Mouse (Mus musculus) bone marrow macrophage, adult 2 months (primary cell): Measurements from ENCODE around the gene Tmem189. TPM values are rescaled to one million over a fixed set of nuclear protein-coding genes. Genes with fewer than 3 reads are reported as not detected.

Experiments used
- H3K27ac ChIP-seq: 2 replicates; pipeline ENCODE4 v1.5.1; 2012; ENCODE audit warnings: low read depth, low read length; ENCODE audit not compliant: insufficient read depth
- H3K4me1 ChIP-seq: 2 replicates; pipeline ENCODE4 v1.6.1; 2012; ENCODE audit warnings: low read length; ENCODE audit not compliant: control insufficient read depth, insufficient read depth
- H3K4me3 ChIP-seq: 2 replicates; pipeline ENCODE4 v1.5.1; 2012; ENCODE audit warnings: mild to moderate bottlenecking, low read length, moderate library complexity; ENCODE audit not compliant: insufficient read depth
- CTCF ChIP-seq: IDR thresholded peaks from 2 replicates; pipeline ENCODE4 v1.5.1; 2012; ENCODE audit warnings: low read depth, mild to moderate bottlenecking, low read length, moderate library complexity
- POLR2A ChIP-seq: IDR thresholded peaks from 2 replicates; pipeline ENCODE4 v1.6.1; 2012; ENCODE audit warnings: mild to moderate bottlenecking, low read depth, low read length, borderline replicate concordance
- polyA plus RNA-seq: library from polyadenylated mRNA; stranded (reverse); fragments of >200 nt; gene quantifications from 2 replicates; pipeline ENCODE4 v1.2.4, GENCODE M21; 2012; ENCODE audit not compliant: missing spikeins, insufficient read depth, insufficient read length

Gene Tmem189
- polyA plus RNA-seq, 1 experiment, result 138 TPM

DNA sequence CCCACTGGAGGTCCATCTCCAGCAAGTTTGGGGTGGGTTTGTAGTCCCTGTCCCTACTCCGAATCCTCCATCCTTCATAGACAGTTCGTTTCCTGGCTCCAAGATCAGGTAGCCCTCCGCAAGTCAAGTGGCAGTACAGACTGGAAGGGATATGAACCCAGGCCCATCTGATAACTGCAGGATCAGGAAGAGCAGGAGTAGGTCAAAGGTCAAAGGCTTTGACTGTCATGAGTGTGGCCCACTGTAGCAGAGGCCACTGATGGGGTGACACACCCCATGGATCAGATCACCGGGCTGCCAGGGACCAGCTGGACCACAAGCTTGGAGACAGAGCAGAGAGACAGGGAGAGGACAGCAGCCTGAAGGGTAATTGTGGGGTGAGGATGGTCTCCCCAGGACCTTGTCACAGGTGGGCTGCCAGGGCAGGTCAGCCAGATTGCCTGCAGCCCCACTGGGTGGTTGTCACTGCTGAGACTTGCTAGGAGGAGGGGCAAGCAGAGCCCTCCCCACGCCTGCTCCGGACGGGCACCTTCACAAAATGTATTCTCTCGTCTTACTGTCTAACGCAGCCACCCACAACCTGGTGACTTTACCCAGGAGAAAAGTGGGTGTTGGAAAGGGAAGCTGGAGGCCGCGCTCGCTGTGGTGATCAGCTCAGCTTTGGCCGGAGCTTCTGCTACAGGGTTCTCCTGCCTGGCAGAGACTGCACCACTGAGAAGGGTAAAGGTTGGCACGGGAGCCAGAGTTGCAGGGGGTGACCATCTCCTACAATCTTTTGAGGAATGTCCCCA is 2.4 kb upstream of the Tmem189 start:
- peaks cover 15% of the 10 kb centered on the region for H3K4me1 ChIP-seq
- H3K27ac ChIP-seq, result peak overlapping the region; percentile 95
- peak overlapping the region; percentile 96 for H3K4me3 ChIP-seq
- no peak for TF ChIP-seq POLR2A
- no peak for TF ChIP-seq CTCF

DNA sequence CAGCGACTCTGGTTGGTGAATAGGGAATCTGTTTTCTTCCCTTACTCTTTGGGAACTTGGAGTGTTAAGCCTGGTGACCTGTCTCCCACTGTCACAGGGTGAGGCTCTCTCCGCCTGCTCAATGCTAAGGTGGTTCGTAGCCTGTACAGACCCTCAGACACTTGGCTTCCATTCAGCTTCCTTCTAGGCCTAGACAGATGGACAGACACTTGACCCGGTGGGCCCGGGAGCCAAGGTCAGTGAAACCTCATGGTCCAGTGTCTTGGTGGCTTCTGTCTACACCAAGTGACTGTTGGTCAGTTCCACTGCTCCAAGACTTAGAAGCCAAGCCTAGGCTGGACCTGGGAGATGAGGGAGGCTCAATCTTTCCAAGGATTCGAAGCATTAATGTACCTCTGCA is 1.8 kb upstream of the Tmem189 start:
- Histone ChIP-seq H3K4me3 (peak overlapping the region; percentile 96), H3K27ac (peak overlapping the region; percentile 95), H3K4me1 (peaks cover 20% of the 10 kb centered on the region)
- TF ChIP-seq CTCF (no peak), POLR2A (no peak)

DNA sequence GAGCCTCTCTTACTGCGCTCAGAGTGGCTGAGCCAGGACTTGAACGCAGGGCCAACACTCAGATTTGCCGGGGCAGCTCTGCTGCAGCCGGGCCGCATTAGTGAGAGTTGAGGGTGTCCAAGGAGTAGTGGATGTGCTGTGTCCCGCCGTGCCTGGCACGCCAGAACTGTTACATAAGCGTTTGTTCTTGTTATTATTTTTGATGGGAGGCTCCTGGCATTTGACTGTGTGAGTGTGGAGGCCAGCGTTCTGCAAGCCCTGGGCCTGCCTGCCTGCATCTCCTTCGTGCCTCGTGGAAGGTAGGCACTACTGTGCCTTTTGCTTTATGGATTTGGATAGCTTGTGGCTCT is 1.3 kb upstream of the Tmem189 start:
- TF ChIP-seq POLR2A (no peak), CTCF (no peak)
- peak overlapping the region; percentile 95 for H3K27ac ChIP-seq
- peaks cover 23% of the 10 kb centered on the region for H3K4me1 ChIP-seq
- peak overlapping the region; percentile 96 for H3K4me3 ChIP-seq

DNA sequence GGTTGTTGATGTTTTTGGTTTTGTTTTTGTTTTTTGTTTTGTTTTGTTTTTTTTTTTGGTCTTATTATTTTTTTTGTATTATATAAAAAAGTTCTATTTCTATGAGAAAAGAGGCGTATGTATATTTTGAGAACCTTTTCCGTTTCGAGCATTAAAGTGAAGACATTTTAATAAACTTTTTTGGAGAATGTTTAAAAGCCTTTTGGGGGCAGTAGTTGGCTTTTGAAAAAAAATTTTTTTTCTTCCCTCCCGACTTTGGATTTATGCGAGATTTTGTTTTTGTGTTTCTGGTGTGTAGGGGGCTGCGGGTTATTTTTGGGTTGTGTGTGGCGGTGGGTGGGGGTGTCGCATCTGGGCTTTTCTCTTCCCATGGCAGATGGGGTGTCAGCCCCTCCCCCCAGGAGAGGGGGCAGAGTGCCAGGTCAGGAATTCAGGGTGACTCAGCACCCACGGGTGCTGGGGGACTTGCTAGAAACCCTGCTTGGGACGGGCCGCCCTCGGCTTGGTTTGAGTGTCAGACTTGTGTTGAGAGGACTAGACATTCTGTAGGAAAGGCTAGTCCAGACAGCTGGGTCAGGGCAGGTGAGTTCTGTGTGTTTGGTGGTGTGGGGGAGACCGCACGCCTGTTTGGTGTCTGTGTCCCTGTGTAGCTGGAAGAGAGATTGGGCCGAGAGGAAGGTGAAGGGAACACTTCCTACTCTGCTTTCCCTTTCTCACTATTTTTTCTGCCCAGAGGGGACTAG is 768 bp upstream of the Tmem189 start:
- peak overlapping the region; percentile 95 for H3K27ac ChIP-seq
- peak overlapping the region; percentile 96 for H3K4me3 ChIP-seq
- TF ChIP-seq POLR2A (no peak), CTCF (no peak)
- peaks cover 23% of the 10 kb centered on the region for H3K4me1 ChIP-seq

DNA sequence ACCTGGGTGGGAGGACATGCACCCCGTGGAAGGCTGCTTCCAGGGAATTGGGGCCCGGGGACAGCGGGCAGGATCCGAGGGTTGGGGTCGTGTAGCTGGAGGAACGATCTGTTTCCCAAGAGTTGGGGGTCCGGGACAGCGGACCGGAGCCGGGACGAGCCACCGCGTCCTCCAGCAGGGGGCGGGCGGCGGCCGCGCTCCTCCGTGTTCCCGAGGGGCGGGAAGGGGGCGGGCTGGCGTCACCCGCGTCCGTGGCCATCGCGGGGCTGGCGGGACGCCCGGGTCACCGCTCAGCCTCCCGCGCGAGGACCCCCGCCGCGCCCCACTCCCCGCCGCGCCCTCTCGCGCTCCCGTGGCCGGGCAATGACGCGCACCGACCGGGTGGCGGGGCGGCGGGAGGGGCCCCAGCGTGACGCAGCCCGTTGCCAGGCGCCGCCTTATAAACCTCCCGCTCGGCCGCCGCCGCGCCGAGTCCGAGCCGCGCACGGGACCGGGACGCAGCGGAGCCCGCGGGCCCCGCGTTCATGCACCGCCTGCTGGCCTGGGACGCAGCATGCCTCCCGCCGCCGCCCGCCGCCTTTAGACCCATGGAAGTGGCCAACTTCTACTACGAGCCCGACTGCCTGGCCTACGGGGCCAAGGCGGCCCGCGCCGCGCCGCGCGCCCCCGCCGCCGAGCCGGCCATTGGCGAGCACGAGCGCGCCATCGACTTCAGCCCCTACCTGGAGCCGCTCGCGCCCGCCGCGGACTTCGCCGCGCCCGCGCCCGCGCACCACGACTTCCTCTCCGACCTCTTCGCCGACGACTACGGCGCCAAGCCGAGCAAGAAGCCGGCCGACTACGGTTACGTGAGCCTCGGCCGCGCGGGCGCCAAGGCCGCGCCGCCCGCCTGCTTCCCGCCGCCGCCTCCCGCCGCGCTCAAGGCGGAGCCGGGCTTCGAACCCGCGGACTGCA is 847 bp downstream of the Tmem189 start, which contains the start of gene Cebpb:
Gene Cebpb (plus strand): TSS at position 418 of the 954 bp plus-strand sequence.
- TF ChIP-seq POLR2A (peak; percentile 68; the same call in 1 of the 2 replicates), CTCF (peak; percentile 40)
- H3K27ac ChIP-seq, result peak within 1 kb of the TSS; percentile 95
- H3K4me1 ChIP-seq, result peaks cover 23% of the 10 kb centered on the region
- peak within 1 kb of the TSS; percentile 96 for H3K4me3 ChIP-seq

DNA sequence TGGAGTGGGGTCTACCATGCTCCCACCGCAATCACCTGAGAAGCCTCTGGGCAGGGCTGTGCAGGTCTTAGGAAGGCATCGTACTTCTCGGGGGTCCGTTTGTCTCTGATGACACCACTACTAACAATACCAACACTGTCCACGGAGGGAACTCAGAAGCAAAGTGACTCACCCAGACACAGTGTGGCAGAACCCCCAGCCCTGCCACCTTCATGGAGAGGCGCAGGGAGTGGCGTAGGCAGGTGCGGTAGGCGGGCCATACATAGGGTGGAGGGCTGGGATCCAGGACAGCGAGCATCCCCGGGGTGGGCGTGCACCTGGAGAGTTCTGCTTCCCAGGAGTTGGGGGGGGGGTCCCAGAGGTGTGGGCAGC is 1.5 kb downstream of the Tmem189 start:
- Histone ChIP-seq H3K4me3 (peak overlapping the region; percentile 96; the same call in 1 of the 2 replicates), H3K27ac (no peak overlapping the region), H3K4me1 (peaks cover 23% of the 10 kb centered on the region)
- no peak for TF ChIP-seq POLR2A
- no peak for TF ChIP-seq CTCF

DNA sequence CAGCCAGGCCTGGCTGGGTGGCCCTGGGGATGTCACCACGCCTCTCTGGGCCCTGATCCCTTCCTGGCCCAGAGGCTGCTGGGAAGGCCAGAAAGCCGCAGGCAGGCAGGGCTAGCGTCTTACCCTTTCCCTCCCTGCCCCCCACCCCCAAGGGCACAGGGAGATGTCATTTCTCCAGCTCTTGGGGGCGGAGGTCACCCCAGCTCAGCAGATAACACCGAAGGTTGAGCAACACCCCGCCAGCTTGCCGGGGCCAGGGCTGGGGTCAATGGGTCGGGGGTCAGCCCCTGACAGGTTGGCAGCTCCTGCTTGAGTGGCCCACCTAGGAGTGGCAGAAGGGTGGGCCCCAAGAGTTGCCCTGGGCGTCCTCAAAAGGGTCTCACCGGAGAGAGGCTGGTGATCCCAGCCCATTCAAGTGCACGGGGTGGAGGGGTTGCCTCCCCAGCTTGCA is 1.9 kb downstream of the Tmem189 start:
- no peak for TF ChIP-seq CTCF
- TF ChIP-seq POLR2A, result no peak
- no peak overlapping the region for H3K27ac ChIP-seq
- peaks cover 23% of the 10 kb centered on the region for H3K4me1 ChIP-seq
- H3K4me3 ChIP-seq, result no peak overlapping the region

DNA sequence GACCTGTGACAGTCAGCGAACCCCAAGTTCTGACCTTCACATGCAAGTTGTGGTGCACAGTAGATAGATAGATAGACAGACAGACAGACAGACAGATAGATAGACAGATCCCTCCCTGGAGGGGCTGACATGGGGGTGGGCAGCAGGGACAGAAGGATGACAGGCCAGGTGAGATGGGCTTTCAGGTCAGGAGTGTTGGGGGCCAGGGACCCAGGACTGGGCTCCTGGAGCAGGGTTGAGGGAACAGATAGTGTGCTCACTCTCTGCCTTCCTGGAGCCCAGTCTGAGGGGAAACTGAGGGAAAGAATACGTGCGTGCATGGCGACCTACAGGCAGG is 2.4 kb downstream of the Tmem189 start:
- H3K4me3 ChIP-seq, result no peak overlapping the region
- peaks cover 22% of the 10 kb centered on the region for H3K4me1 ChIP-seq
- no peak for TF ChIP-seq CTCF
- no peak for TF ChIP-seq POLR2A
- no peak overlapping the region for H3K27ac ChIP-seq
